Mouse (Mus musculus): Measurements from ENCODE around the gene Tsga10ip.

Tsga10ip gene

DNA sequence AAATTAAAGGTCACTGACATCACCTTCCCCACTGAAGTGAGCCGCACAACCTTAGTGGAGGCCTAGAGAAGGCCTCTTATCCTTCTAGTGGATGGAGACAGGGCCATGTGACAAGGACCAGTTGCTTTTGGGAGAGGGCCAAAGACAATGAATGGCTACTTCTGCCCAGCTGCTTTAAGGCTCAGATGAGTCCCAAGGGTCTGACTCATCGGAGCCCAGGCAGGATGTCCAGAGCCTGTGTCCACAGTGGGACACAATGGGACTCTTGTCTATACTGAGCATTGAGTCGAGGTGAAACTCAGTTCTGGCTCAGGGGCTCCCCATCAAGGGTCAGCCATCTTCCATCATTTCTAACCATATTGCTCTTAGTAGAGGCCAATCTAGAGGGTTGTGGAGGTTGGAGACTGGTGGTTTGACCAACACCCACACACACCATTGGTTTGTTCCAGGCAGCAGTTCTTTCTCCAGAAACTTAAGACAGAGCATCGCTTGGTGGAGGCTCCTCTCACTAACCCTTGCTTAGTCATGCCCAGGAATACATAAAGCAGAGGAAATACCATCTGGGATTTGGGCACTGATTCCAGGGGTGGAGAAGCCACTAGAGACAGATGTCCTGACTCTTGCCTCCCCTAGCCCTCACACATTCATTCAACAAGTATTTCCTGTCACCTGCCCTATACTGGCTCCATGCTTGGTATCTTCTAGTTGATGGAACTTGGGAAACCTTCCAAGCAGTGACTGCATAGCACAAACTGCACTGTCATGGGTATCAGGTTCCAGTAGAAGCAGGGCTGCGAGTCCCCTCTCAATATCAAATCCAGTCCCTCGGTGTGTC, 56.8 kb downstream of the Tsga10ip start:
- DNase-seq (ENCODE audit: low spot score) = peak; percentile 78

DNA sequence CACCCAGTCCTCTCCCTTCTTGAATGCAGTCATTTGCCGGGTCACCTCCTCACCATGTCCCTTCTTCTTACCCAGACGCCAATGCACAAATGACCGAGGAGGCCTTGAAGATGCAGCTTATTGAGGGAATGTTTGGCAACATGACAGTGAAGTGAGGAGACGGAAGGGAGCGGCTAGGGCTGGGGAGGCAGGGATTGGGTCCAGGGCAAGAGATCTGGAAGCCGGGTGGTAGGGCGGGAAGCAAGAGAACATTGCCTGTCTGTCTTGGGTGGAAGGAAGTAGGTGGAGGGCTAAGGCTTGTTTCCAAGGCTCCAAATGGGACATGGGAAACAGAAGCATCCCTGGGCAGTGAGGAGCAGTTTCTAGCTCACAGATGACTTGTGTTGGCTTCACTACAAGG, 61.0 kb downstream of the Tsga10ip start:
- DNase-seq (ENCODE audit: low spot score) = no peak

Data from adipocyte (in vitro differentiated cells).